Mouse (Mus musculus) R1 (cell line): Measurements from ENCODE around the gene Rhox9.
A peak's percentile ranks its signal among the peaks of the same experiment; 100 is the strongest.
"Not testable (repeated sequence)": the region's sequence is repeated elsewhere in the genome, so short reads cannot be mapped to it uniquely, and the experiment has no call there.

Experiments used
- DNase-seq: peaks from one replicate; pipeline ENCODE4 v3.0.0-alpha.2; 2018; ENCODE audit warnings: low read depth, low spot score

Gene Rhox9

GRCm38 (mm10) chrX:37901670-37902069 lies at the start of gene Rhox9:
Gene Rhox9, minus strand, starts transcription at chrX:37901770.
- not testable (repeated sequence) for DNase-seq

- peak; percentile 54 for DNase-seq
These were observed 14.7 kb upstream of the Rhox9 start for GRCm38 (mm10) chrX:37916311-37916710.

- DNase-seq: peak; percentile 62
These were observed 7.0 kb upstream of the Rhox9 start for GRCm38 (mm10) chrX:37908581-37908980.

GRCm38 (mm10) chrX:37903727-37904126 lies 2.2 kb upstream of the Rhox9 start:
- peak; percentile 1 for DNase-seq

- DNase-seq: not testable (repeated sequence)
These were observed 4.4 kb downstream of the Rhox9 start, which contains the start of gene Rhox7b for GRCm38 (mm10) chrX:37897132-37897531. Gene Rhox7b, minus strand, starts transcription at chrX:37897232.

GRCm38 (mm10) chrX:37878844-37879243 lies 22.7 kb downstream of the Rhox9 start, which contains the start of gene Rhox8:
Gene Rhox8, minus strand, starts transcription at chrX:37878944.
- no peak for DNase-seq

- no peak for DNase-seq
These were observed 29.9 kb downstream of the Rhox9 start for GRCm38 (mm10) chrX:37871641-37872040.
